Mouse (Mus musculus) kidney, adult 2 months (tissue): ENCODE data around the gene Chrna9.

Experiments
- CTCF ChIP-seq: fragments of 200-500 bp; conservative IDR thresholded peaks from 2 replicates; pipeline ENCODE4 v1.5.1; 2011; ENCODE audit warnings: low read depth, mild to moderate bottlenecking, control low read depth, low read length, moderate library complexity, mixed read lengths; ENCODE audit not compliant: insufficient read depth, insufficient read length
- POLR2A ChIP-seq: fragments of 200-500 bp; IDR thresholded peaks from one replicate; pipeline ENCODE4 v1.6.1; 2011; ENCODE audit warnings: low read depth, low read length, control low read depth

GRCm38 (mm10) chr5:65904476-65904875 is 30.2 kb upstream of the Chrna9 start:
- TF ChIP-seq POLR2A, result no peak
- no peak for TF ChIP-seq CTCF
